Mouse (Mus musculus) right cerebral cortex, adult 18-20 months (tissue): ENCODE measurements around the gene Denr.

Source experiments
- DNase-seq: peaks from one replicate; pipeline ENCODE4 v3.0.0; 2022; ENCODE audit warnings: mixed read lengths

The Denr gene

DNA sequence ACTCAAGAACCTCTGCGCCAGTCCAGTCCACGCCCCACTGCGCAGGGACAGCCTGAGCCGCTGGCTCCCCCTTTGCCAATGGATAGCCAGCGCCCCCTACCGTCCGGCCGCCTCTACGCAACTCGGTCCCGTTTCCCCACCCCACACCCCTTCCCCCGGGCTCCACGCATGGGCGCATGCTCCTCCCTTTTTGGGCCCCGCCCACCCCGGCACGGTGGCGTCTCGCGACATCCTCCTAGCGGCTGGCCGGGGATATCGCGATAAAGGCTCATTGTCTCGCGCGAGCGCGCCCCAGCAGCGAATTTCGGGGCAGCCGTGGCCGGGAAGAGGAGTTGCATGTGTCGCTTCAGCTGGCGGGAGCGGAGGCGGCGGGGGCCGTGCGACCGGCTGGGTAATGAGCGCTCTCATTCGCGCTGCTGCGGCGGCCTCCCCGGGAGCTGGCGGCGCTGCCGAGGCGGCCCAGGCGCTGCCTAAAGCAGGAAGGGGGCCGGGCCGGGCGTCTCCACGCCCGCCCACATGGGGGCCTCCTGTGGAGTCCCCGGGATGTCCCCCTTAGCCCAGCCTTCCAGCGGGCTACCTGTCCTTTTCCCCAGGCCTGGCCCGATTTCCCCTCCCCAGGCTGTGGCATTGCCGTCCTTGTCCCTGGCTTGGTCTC is at the start of gene Denr:
Gene Denr, plus strand, starts transcription at position 200 of the 655 bp plus-strand sequence.
- DNase-seq: peak; percentile 98

GRCm38 (mm10) chr5:123858798-123859197 is 48.2 kb upstream of the Denr start:
- DNase-seq: no peak

GRCm38 (mm10) chr5:123862374-123863350 is 44.3 kb upstream of the Denr start:
- DNase-seq: no peak

GRCm38 (mm10) chr5:123863934-123864333 is 43.0 kb upstream of the Denr start:
- no peak for DNase-seq

GRCm38 (mm10) chr5:123865365-123865764 is 41.6 kb upstream of the Denr start, which contains the start of gene Hcar2:
Gene Hcar2 (minus strand): TSS chr5:123865499.
- DNase-seq: no peak

- DNase-seq: no peak
Measured at GRCm38 (mm10) chr5:123866457-123866856, 40.5 kb upstream of the Denr start.

- DNase-seq: no peak
Measured at GRCm38 (mm10) chr5:123869615-123870014, 37.4 kb upstream of the Denr start.

- DNase-seq: no peak
Measured at GRCm38 (mm10) chr5:123874177-123874576, 32.8 kb upstream of the Denr start.

GRCm38 (mm10) chr5:123878056-123878455 is 28.9 kb upstream of the Denr start:
- no peak for DNase-seq

DNA sequence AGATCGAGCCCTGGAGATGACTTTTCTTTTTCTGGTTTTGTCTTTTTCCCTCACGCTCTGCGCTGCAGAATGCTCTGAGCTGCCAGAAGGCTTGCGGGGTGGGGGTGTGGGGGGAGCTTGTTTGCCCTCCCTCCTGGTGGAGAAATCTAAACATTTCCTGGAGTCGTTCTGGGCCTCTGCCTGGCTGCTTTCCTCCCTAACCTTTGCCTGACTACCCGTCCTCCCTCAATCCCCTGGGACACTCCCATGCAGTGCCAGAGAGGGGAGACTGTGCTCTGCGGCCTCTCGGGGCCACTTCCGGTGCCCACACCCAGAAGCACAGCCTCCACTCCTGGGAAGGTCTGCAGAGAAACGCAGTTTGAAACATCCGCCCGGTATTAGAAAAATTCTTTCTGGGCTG is 27.0 kb upstream of the Denr start, which contains the start of gene Hcar1:
Gene Hcar1, minus strand, starts transcription at position 93 of the 400 bp plus-strand sequence.
- no peak for DNase-seq

DNA sequence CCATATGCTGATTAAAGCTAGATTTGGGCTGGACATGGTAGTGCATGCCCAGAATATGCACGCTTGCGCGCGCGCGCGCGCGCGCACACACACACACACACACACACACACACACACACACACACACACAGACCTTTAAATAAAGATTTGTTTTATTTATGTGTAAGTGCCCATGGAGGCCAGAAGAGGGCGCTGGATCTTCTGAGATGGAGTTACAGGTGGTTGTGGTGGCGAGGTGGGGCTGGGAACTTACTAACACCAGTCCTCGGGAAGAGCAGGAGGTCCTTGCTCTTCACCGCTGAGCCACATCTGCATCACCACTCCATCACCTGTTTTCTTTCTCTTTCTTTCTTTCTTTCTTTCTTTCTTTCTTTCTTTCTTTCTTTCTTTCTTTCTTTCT is 26.2 kb upstream of the Denr start:
- no peak for DNase-seq

- DNase-seq: peak; percentile 32
Measured at GRCm38 (mm10) chr5:123883891-123884290, 23.1 kb upstream of the Denr start.

DNA sequence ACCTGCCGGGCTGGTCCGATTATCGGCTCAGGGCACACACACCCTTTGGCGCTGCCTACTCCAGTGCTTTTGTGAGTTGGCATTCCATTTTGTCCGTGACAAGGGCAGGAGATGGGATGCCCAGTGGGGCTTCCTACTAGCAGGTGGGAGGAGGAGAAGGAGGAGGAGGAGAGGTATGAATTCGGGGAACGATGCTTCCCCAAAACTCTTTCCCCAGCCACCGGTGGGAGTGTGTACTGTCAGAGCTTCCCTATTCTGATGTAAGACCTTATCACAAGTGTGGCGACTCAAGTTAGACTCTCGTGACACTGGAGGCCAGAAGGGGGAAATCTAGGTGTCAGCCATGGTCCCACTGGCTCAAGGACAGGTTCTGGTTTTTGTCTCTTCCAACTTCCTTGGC is 22.6 kb upstream of the Denr start:
- DNase-seq: no peak

- no peak for DNase-seq
Measured at GRCm38 (mm10) chr5:123886365-123886764, 20.6 kb upstream of the Denr start.

DNA sequence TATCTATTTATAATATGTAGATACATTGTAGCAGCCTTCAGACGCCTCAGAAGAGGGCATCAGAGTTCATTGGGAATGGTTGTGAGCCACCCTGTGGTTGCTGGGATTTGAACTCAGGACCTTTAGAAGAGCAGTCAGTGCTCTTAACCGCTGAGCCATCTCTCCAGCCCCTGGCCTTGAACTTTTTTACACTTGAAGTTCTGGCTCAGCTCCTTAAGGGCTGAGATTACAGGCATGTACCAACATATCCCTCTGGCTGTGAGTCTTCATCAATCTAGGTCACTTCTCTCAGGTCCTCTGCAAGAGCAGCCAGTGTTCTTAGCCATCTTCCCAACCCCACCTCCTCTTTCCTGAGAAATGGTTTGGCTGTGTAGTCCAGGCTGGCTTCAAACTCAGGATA is 16.7 kb upstream of the Denr start:
- no peak for DNase-seq

DNA sequence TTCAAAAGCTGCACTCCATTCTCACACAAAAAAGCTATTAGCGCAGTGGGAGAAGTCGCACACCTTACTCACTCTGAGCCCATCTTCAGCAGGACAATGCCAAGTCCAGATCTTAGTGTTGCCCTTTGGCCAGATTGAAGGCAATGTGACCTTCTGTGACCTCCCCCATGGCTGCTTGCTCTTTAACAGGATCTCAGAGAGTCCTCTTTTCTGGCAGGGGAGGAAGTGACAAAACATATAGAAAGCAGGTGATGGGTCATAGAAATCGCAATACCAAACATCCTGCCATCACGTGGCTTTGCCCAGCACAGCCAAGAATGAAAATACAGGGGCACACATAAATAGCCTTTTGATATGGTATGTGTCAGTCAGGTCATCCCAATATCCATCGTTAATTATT is 16.0 kb upstream of the Denr start:
- no peak for DNase-seq

- DNase-seq: peak; percentile 33
Measured at GRCm38 (mm10) chr5:123891669-123892068, 15.3 kb upstream of the Denr start.

- no peak for DNase-seq
Measured at GRCm38 (mm10) chr5:123893520-123893919, 13.5 kb upstream of the Denr start.

DNA sequence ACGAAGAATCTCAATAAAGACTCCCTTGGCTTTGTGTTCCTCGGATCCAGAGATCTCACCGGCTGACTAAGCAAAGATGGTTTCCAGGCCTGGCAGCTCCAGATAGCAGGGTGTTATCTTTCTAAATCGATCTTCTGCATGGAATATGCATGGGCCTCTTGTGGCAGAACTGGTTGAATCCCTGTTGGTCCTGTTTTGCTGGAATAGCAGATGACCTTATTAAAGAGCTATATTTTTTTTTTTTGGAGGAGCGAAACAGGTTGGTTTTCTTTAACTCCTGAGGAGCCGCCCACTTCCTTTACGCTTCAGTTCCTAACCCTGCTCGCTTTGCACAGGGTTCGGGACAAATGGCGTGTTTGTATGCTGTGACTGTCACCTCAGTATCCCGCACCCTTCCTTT is 10.6 kb upstream of the Denr start:
- no peak for DNase-seq

GRCm38 (mm10) chr5:123897352-123897751 is 9.6 kb upstream of the Denr start:
- DNase-seq: no peak

GRCm38 (mm10) chr5:123904059-123904672 is 2.8 kb upstream of the Denr start:
- no peak for DNase-seq

GRCm38 (mm10) chr5:123906146-123906975 is 614 bp upstream of the Denr start:
- no peak for DNase-seq

DNA sequence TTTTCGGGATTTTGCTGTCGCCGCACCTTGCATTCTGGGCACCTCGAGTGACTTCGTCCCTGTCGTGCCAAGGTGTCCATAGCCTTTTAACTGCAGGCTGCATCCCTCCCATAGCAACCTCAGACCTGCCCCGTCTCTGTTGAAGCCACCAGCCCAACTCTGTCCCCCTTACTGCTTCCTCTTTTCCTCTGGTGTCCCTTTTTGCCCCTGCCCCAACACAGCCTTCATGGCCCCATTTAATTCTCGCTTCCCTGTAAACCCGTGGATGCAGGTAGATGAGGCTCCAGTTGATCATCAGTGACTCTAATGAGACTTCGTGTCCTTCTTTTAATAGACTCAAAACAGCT is 629 bp downstream of the Denr start:
- DNase-seq: no peak
